Mouse (Mus musculus) urinary bladder, postnatal 36 days (tissue): ENCODE data around the gene Fam205c.
"Not testable (repeated sequence)": the region's sequence is repeated elsewhere in the genome, so short reads cannot be mapped to it uniquely, and the experiment has no call there.

Experiments
- DNase-seq, 2 experiments: peaks; one replicate each; pipeline ENCODE4 v3.0.0; 2022; ENCODE audit warnings: low spot score in 2 of 2, mixed read lengths in 1 of 2

The Fam205c gene

GRCm38 (mm10) chr4:42876586-42877291 is 2.7 kb upstream of the Fam205c start:
- DNase-seq = peak; percentile 27 to 30

- no peak for DNase-seq
Observed at GRCm38 (mm10) chr4:42872746-42873435, 1.1 kb downstream of the Fam205c start.

- DNase-seq = no peak
Observed at GRCm38 (mm10) chr4:42872151-42872550, 1.9 kb downstream of the Fam205c start.

- no peak for DNase-seq
Observed at GRCm38 (mm10) chr4:42870748-42871147, 3.3 kb downstream of the Fam205c start.

- no peak for DNase-seq
Observed at GRCm38 (mm10) chr4:42868193-42868592, 5.8 kb downstream of the Fam205c start.

- no peak for DNase-seq
Observed at GRCm38 (mm10) chr4:42867390-42867789, 6.6 kb downstream of the Fam205c start.

- DNase-seq = not testable (repeated sequence)
Observed at GRCm38 (mm10) chr4:42863487-42863886, 10.5 kb downstream of the Fam205c start.

- not testable (repeated sequence) for DNase-seq
Observed at GRCm38 (mm10) chr4:42860483-42860882, 13.6 kb downstream of the Fam205c start.

GRCm38 (mm10) chr4:42856671-42857070 is 17.4 kb downstream of the Fam205c start, which contains the start of gene Gm12394:
Gm12394 (minus strand) TSS chr4:42856771.
- not testable (repeated sequence) for DNase-seq

GRCm38 (mm10) chr4:42853788-42854187 is 20.2 kb downstream of the Fam205c start, which contains the start of gene Fam205a1:
Fam205a1 (minus strand) TSS chr4:42853888.
- not testable (repeated sequence) for DNase-seq
